Mouse (Mus musculus) hindlimb bud, embryonic 11.5 days (tissue): ENCODE data around the gene Dmac2.
A peak's percentile ranks its signal among the peaks of the same experiment; 100 is the strongest.

ENCODE experiments used
- DNase-seq: peaks from one replicate; pipeline ENCODE4 v3.0.0-alpha.2; 2012; ENCODE audit warnings: low read depth, low spot score; ENCODE audit errors: extremely low spot score

The Dmac2 gene

DNA sequence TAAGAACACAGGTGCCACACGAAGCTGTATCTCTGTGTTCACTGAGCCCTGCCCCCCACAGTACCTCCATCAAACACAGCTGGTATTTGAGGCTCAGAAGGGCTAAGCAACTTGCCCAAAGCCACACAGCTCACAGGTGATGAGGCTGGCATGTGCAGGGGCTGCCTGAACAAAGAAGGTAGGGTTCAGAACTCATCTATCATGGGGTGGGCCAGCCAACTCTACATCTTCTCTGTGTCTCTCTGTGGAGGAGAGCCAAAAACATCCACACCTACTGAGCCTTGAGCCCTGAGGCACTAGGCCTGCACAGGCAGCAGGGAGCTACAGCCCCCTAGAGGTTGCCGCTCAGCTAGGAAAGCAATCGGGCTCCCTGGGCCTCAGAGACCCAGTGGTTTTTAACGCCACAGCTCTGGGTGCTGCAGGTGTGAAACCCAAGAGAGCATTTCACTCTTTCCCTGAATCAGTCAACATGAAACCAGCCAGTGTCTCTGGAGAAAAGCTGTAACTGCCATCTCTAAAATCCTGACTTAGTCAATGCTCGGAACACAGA, 28.4 kb downstream of the Dmac2 start:
- DNase-seq = no peak

DNA sequence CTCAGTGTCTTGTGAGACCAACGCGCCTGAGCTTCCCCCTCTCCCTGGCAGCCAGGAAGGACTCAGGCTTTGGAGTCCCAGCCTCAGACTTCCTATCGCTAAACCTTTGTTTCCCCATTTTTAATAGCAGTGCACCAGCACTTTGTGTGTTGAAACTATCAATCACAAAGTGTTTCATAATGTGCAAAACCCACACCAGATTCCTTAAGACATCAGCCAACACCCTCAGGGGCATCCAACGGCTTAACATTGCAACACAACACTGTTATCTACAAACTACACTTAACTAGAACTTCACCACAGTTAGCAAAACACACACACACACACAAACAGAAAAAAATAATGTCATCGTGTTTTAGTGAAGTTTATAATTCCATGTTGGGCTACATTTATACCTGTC, 30.6 kb downstream of the Dmac2 start:
- no peak for DNase-seq

DNA sequence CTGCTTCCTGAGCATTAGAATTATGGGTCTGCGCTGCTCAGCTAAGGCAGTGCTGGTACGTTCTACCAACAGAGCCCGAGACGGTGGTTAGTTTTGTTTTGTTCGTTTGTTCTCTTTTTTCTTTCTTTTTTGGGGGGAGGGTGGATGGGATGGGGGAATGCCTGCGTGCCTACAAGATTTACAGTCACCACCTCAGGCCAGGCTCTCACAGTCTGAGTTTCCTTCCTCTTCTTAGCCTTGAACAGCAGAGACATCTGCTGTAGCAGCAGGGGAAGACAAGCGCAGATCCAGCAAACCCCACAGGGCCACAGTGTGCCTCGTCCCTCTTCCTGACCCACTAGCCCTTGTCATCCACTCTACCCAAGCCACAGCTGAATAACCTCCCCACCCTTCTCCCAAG, 32.1 kb downstream of the Dmac2 start:
- no peak for DNase-seq

DNA sequence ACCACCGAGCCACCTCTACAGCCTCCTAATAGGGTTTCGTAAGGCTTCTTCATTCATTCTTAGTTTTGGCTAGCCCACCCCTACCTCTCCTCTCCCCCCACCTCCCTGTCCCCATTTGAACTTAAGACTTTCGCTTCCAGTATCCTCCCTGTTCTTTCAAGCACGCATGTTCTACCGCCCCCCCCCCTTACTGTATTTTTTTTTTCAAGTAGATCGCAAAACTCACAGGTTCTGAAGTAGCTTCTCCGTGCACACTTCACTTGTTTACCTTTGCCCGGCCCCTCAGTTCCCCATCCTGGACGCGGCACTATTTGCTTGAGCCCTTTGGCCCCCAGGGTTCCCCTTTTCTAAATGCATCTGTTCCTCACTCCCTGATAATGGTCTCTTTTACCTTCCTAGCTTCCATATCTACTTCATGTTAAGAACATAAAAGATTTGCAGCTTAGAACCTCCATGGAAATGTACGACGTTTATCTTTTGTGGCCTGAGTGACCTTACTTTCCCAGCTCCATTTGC, 33.1 kb downstream of the Dmac2 start:
- no peak for DNase-seq

DNA sequence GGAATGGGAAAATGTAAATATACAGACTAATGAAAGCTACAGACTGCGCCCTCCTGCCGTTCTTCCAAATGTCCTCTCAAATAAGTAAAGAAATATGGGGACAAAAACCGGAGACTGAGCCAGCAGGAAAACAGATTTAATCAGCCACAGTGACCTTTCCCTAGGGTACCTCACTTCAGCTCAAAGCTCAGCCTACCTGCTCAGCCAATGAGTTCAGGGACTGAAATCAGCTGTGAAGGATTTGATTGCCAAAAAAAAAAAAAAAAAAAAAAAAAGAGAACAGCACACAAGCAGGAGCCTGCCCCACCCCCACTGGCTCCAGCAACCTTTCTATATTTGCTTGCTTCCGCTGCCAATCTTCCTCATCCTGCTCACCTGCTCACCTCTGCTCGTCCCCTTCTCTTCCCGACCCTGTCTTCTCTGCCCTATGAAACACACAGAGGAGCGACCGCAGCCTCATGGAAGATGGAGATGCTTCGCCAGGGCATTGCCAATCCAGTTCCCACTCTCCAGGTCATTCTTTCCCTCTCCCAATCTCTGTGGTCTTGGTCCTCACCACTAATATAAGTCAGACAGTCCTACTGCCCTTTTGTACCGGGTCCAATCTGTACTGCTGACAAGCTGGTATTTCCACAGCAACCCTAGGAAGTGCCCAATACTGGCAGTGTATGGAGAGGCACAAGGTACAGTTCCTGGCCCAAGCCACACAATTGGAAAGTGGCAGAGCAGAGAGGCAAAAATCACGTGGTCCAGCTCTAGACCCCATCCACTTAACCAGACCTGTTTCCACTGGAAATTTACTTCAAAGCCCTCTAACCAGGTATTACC, 36.6 kb downstream of the Dmac2 start:
- no peak for DNase-seq

DNA sequence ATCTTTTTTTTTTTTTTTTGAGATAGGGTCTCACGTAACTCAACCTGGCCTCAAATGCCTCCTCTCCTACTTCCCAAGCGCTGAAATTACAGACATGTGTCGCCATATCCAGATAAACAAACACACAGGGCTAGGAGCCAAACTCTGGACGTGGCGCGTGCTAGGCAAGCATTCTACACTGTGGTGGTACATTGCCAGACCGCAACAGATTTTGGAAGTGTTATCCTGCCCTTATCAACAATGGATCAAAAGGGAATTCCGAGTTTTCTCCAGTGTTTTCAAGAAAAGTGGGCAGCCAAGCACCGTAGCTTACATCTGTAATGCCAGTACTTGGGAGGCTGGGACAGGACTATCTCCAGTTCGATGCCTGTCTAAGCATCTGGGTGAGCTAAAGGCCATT, 38.6 kb downstream of the Dmac2 start:
- no peak for DNase-seq

DNA sequence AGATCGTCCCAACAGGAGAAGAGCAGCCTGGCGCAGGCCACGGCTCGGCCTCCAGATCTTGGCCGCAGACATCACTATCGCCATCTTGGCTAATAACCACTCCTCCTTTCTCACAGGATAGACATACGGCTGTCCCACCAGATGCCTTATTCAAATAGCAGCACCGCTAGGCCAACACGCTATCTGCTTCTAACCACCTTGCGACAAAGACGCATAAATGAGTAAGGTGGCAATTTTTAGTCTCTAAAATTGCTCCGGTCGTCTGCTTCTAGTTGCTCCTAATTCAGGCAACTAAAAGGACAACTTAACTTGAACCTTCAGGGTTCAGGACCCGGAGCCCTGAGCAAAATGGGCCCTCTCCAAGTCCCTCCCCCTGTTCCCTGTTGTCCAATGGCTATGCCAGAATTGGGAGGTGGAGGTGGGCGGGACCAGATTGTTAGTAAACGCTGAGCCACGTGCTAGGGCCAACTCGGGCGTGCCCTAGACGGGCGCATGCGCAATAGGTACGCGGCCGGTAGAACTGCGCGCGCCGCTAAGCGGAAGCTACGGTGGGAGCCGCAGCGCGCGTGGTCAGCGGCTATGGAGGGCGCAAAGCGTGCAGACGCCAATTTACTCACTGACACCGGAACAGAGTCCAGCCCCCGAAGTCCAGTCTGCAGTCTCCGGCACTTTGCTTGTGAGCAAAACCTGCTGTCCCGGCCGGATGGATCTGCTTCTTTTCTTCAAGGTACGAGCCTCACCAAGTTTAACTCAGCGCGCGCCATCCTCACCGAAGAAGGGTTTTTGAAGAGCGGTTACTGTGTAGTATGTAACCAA, 39.7 kb downstream of the Dmac2 start, which contains the start of the genes Bckdha and Exosc5:
TSS of gene Bckdha (minus strand) at position 325 of the 816 bp plus-strand sequence.
TSS of gene Exosc5 (plus strand) at position 508 of the 816 bp plus-strand sequence.
- DNase-seq = peak; percentile 99

DNA sequence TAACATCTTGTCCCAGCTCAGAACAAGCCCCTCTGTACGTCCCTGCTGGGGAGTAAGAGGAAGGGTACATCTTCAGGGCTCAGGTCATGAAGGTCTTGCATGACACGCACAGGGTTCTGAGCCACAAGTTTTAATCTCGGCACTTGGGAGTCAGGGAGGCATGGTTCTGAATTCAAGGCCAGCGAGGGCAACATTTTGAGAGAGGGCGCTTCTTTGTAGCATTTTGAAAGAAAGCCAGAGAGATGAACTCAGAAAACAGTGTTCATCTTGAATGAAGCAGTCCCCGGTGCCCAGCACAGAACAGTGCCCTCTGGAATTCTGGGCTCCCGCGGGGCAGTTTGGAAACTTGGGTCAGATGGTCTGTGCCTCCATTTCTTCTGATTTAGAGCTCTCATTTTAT, 47.2 kb downstream of the Dmac2 start:
- DNase-seq = no peak

DNA sequence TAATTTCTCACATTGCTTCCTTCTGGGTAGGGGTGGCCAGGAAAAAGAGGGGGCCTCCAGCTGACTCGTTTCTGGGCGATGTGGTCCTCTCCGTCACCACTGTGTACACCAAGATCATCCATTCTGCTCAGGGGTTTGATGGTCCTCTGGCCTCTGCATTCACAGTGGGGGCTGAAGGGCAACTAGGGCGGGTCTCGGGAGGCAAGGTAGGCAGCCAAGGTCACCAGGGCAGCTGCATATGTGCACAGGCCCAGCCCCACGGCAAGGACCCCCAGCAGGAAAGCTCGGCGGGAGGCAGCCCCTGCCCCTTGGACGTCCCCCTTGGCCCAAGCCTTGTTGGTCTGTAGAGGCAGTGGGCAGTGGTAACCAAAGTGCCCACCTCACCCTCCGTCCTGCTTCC, 49.9 kb downstream of the Dmac2 start:
- no peak for DNase-seq

DNA sequence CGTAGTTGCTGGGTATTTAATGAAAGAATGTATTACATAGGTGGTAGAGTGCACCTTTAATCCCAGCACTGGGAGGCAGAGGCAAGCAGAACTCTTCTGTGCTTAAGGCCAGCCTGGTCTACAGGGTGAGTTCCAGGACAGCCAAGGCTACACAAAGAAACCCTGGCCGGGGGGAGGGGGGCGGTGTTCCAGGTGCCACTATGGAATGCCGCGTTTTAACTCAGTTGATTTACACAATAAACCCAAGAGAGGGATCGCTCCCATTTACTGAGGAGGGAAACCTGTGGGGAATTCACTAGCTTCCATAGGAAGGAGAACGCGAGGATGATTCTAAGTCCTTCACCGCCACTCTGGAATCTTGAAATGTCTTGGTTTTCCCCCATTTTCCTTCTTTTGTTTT, 50.4 kb downstream of the Dmac2 start:
- no peak for DNase-seq

DNA sequence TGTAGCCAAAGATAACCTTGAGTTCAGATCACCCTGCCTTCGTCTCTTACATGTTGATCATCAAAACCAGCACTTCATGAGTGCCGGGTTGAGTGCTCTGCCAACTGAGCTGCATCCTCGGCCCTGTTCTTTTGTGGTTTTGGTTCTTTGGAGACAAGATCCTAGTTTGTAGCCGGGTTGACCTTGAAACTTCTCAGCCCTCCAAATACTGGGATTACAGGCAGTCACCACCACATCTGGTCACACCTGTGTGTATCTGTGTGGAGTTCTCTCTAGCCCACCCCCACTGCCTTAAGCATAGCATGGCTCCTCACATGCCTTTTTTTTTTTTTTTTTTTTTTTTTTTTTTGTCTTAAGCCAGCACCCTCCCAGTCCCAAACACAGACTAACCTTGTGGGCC, 50.9 kb downstream of the Dmac2 start:
- DNase-seq = no peak

DNA sequence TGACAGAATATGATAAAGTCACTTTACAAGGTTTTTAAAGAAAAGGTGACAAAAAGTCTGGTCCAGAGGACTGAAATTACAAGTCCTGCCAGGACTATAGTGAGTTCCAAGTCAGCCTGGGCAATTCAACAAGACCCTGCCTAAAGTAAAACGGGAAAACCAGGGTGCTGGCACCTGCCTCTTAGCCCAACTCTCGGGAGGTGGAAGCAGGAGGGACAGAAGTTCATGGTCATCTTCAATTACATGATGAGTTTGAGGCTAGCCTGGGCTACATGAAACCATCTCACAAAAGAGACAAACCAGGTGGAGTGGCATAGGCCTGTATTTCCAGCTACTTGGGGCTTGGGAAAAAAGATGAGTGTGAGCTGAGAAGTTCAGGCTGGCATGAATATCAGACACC, 52.5 kb downstream of the Dmac2 start:
- no peak for DNase-seq

DNA sequence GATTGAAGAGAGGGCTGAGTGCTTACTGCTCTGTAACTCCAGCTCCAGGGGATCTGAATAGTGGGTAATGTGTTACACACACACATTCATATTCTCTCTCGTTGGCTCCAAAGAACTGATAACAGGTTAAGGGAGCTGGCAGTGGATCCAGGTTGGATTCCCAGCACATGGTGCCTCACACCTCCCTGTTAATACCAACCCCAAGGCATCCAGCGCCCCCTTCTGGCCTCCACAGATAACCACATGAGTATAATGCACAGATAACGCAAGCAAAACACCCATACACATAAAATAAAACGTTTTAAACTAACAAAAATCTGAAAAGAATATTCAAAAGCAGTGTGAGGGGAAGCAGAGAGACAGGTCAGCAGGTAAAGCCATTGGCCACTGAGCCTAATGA, 53.2 kb downstream of the Dmac2 start:
- DNase-seq = no peak

DNA sequence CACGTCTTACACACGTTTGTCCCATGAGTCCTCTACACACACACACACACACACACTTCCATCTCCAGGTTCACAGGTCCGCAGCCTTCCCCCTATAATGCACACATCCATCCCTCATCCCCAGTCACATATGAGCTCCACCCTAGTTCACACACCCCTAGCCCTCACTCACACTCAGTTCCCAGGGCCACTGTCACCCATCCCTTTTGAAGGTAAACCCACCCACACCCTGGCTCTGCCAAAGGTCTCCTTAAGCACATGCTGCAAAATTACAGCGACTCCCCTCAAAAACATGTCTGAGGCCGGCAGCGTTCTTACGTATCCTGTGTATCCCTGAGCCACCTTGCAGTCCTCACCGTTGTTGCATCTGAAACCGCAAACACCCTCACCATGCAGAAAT, 55.1 kb downstream of the Dmac2 start:
- no peak for DNase-seq

DNA sequence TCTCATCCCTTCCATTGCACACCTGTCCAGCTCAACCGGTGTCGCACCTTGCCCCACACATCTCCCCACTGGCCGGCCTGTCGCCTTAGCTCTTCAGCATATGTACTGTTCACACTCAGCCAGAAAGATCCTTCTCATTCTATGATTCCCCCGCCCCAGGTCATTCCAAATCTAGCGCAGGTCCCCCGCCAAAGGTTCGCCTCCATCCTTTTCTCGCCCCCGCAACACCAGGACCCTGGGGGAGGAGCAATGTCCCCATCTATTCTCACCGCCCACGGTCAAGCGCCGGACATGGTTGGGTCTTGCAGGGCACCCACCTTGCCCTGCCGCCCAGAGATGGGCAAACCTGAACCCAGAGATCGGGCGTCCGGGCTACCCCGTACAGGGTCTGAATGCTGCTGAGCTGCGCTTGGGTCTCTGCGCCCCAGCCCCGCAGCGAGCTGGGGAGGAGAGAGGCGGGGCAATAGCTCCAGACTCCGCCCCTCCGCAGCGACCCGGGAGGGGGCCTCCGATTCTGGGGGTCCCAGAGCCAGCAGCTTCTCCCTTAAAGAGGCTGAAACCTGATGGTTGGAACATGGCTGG, 55.6 kb downstream of the Dmac2 start, which contains the start of gene Tmem91:
TSS of gene Tmem91 (minus strand) at position 448 of the 582 bp plus-strand sequence.
- no peak for DNase-seq
